Mouse (Mus musculus) kidney, embryonic 15.5 days (tissue): ENCODE data around the gene Phactr2. TPM values are rescaled to one million over a fixed set of nuclear protein-coding genes. Genes with fewer than 3 reads are reported as not detected.

ENCODE experiments used
- ATAC-seq: fragments of 200-750 bp; cut with Nextera tagmentation; replicated peaks from 2 replicates; pipeline ENCODE4 v1.8.0; 2017; ENCODE audit warnings: moderate TSS enrichment; ENCODE audit not compliant: low FRiP score
- H3K27ac ChIP-seq: fragments of 300-500 bp; sonication (generic); 2 replicates; pipeline ENCODE4 v1.5.1; 2015; ENCODE audit warnings: mild to moderate bottlenecking, inconsistent platforms
- H3K27me3 ChIP-seq: fragments of 300-500 bp; sonication (generic); 2 replicates; pipeline ENCODE4 v1.6.1; 2015; ENCODE audit warnings: inconsistent platforms
- H3K36me3 ChIP-seq: fragments of 300-500 bp; sonication (generic); 2 replicates; pipeline ENCODE4 v1.6.1; 2015; ENCODE audit warnings: inconsistent platforms
- H3K4me1 ChIP-seq: fragments of 300-500 bp; sonication (generic); 2 replicates; pipeline ENCODE4 v1.6.1; 2015; ENCODE audit warnings: inconsistent platforms
- H3K4me2 ChIP-seq: fragments of 300-500 bp; sonication (generic); 2 replicates; pipeline ENCODE4 v1.6.1; 2015; ENCODE audit warnings: moderate library complexity, mild to moderate bottlenecking, inconsistent platforms
- H3K4me3 ChIP-seq: fragments of 300-500 bp; sonication (generic); replicated peaks from 2 replicates; pipeline ENCODE4 v1.5.1; 2015; ENCODE audit warnings: mild to moderate bottlenecking, inconsistent platforms
- H3K9ac ChIP-seq: fragments of 300-500 bp; sonication (generic); 2 replicates; pipeline ENCODE4 v1.6.1; 2015; ENCODE audit warnings: mild to moderate bottlenecking, inconsistent platforms
- H3K9me3 ChIP-seq: fragments of 300-500 bp; sonication (generic); replicated peaks from 2 replicates; pipeline ENCODE4 v1.6.1; 2016; ENCODE audit warnings: inconsistent platforms
- WGBS: fragments of 180-500 bp; shearing (Covaris S2); methylation state at CpG from one replicate; pipeline ENCODE4 v1.1.7; 2015; ENCODE audit warnings: mixed read lengths; 5-methylcytosine and 5-hydroxymethylcytosine counted together
- polyA plus RNA-seq: library from polyadenylated mRNA; unstranded; fragments of >200 nt; fragmentation: Nextera tagmentation; extraction: Ambion mirVana; gene quantifications from 2 replicates; pipeline ENCODE4 v1.2.1, GENCODE M21; 2015

The Phactr2 gene
- polyA plus RNA-seq, 1 experiment from 2014 or later = 30.6 TPM

GRCm38 (mm10) chr10:13388116-13388922, 85.9 kb downstream of the Phactr2 start:
- H3K4me3 ChIP-seq = peak overlapping the region; percentile 35
- no peaks in the 10 kb centered on the region for H3K36me3 ChIP-seq
- H3K4me1 ChIP-seq = peaks cover 27% of the 10 kb centered on the region
- 2% methylated on average over 11 of the region's 11 CpGs for WGBS
- H3K4me2 ChIP-seq = peak overlapping the region; percentile 58
- H3K9me3 ChIP-seq = no peaks in the 10 kb centered on the region
- peak overlapping the region; percentile 76 for H3K27ac ChIP-seq
- peak; percentile 68 for ATAC-seq
- H3K9ac ChIP-seq = 0 out of 2 replicates have a peak overlapping the region, but pooled peaks have one; percentile 11
- H3K27me3 ChIP-seq = no peaks in the 10 kb centered on the region

GRCm38 (mm10) chr10:13384866-13385265, 89.3 kb downstream of the Phactr2 start:
- Histone ChIP-seq H3K36me3 (no peaks in the 10 kb centered on the region), H3K9me3 (no peaks in the 10 kb centered on the region), H3K4me1 (peaks cover 24% of the 10 kb centered on the region), H3K27me3 (no peaks in the 10 kb centered on the region), H3K4me3 (no peak overlapping the region), H3K9ac (no peak overlapping the region), H3K27ac (no peak overlapping the region), H3K4me2 (no peak overlapping the region)
- 0 out of 2 replicates have a peak, but pooled peaks have one; percentile 49 for ATAC-seq
- WGBS = 63% methylated on average over 3 of the region's 3 CpGs

GRCm38 (mm10) chr10:13377895-13378294, 96.3 kb downstream of the Phactr2 start:
- peak overlapping the region; percentile 91; the same call in 1 of the 2 replicates for H3K27ac ChIP-seq
- 83% methylated on average over 1 of the region's 1 CpGs for WGBS
- H3K4me1 ChIP-seq = peaks cover 28% of the 10 kb centered on the region
- no peaks in the 10 kb centered on the region for H3K36me3 ChIP-seq
- H3K9ac ChIP-seq = no peak overlapping the region
- H3K4me2 ChIP-seq = no peak overlapping the region
- no peak overlapping the region for H3K4me3 ChIP-seq
- ATAC-seq = no peak
- no peaks in the 10 kb centered on the region for H3K9me3 ChIP-seq
- H3K27me3 ChIP-seq = no peaks in the 10 kb centered on the region

GRCm38 (mm10) chr10:13376428-13377260, 97.6 kb downstream of the Phactr2 start:
- peak overlapping the region; percentile 22 for H3K4me2 ChIP-seq
- peak; percentile 89 for ATAC-seq
- H3K4me1 ChIP-seq = peaks cover 28% of the 10 kb centered on the region
- no peaks in the 10 kb centered on the region for H3K27me3 ChIP-seq
- no peak overlapping the region for H3K9ac ChIP-seq
- H3K27ac ChIP-seq = peak overlapping the region; percentile 91
- no peaks in the 10 kb centered on the region for H3K36me3 ChIP-seq
- 16% methylated on average over 13 of the region's 13 CpGs for WGBS
- H3K9me3 ChIP-seq = no peaks in the 10 kb centered on the region
- no peak overlapping the region for H3K4me3 ChIP-seq

GRCm38 (mm10) chr10:13375820-13376219, 98.4 kb downstream of the Phactr2 start:
- Histone ChIP-seq H3K27me3 (no peaks in the 10 kb centered on the region), H3K36me3 (no peaks in the 10 kb centered on the region), H3K4me3 (no peak overlapping the region), H3K4me2 (no peak overlapping the region), H3K9ac (no peak overlapping the region), H3K4me1 (peaks cover 28% of the 10 kb centered on the region), H3K9me3 (no peaks in the 10 kb centered on the region), H3K27ac (peak overlapping the region; percentile 91)
- peak; percentile 35 for ATAC-seq
- 7% methylated on average over 3 of the region's 3 CpGs for WGBS

- Histone ChIP-seq H3K4me1 (no peaks in the 10 kb centered on the region), H3K4me2 (no peak overlapping the region), H3K9ac (no peak overlapping the region), H3K9me3 (no peaks in the 10 kb centered on the region), H3K27me3 (no peaks in the 10 kb centered on the region), H3K36me3 (no peaks in the 10 kb centered on the region), H3K4me3 (no peak overlapping the region), H3K27ac (no peak overlapping the region)
- 76% methylated on average over 13 of the region's 13 CpGs for WGBS
- ATAC-seq = no peak
Observed at GRCm38 (mm10) chr10:13369581-13370375, 104.4 kb downstream of the Phactr2 start.

- Histone ChIP-seq H3K27me3 (no peaks in the 10 kb centered on the region), H3K4me1 (no peaks in the 10 kb centered on the region), H3K9ac (no peak overlapping the region), H3K9me3 (no peaks in the 10 kb centered on the region), H3K4me2 (no peak overlapping the region), H3K27ac (peak overlapping the region; percentile 28), H3K4me3 (no peak overlapping the region), H3K36me3 (no peaks in the 10 kb centered on the region)
- ATAC-seq = no peak
- 62% methylated on average over 2 of the region's 2 CpGs for WGBS
Observed at GRCm38 (mm10) chr10:13364286-13364580, 110.0 kb downstream of the Phactr2 start.

- no peak overlapping the region for H3K9ac ChIP-seq
- peak overlapping the region; percentile 28 for H3K27ac ChIP-seq
- no peaks in the 10 kb centered on the region for H3K4me1 ChIP-seq
- no peak overlapping the region for H3K4me2 ChIP-seq
- H3K36me3 ChIP-seq = no peaks in the 10 kb centered on the region
- H3K9me3 ChIP-seq = no peaks in the 10 kb centered on the region
- ATAC-seq = no peak
- WGBS = 69% methylated on average over 11 of the region's 11 CpGs
- H3K4me3 ChIP-seq = no peak overlapping the region
- no peaks in the 10 kb centered on the region for H3K27me3 ChIP-seq
Observed at GRCm38 (mm10) chr10:13363499-13364285, 110.5 kb downstream of the Phactr2 start.

- H3K27ac ChIP-seq = no peak overlapping the region
- H3K27me3 ChIP-seq = no peaks in the 10 kb centered on the region
- H3K36me3 ChIP-seq = no peaks in the 10 kb centered on the region
Observed at GRCm38 (mm10) chr10:13360913-13361312, 113.3 kb downstream of the Phactr2 start.

GRCm38 (mm10) chr10:13359846-13360245, 114.4 kb downstream of the Phactr2 start:
- Histone ChIP-seq H3K27me3 (no peaks in the 10 kb centered on the region), H3K36me3 (no peaks in the 10 kb centered on the region), H3K4me2 (no peak overlapping the region), H3K9me3 (no peaks in the 10 kb centered on the region), H3K4me1 (no peaks in the 10 kb centered on the region), H3K27ac (no peak overlapping the region), H3K4me3 (no peak overlapping the region), H3K9ac (no peak overlapping the region)
- 90% methylated on average over 5 of the region's 5 CpGs for WGBS
- ATAC-seq = no peak

More at GRCm38 (mm10) chr10:13360913-13361312, 113.3 kb downstream of the Phactr2 start:
- Histone ChIP-seq H3K4me2 (no peak overlapping the region), H3K9ac (no peak overlapping the region), H3K9me3 (no peaks in the 10 kb centered on the region), H3K4me3 (no peak overlapping the region), H3K4me1 (no peaks in the 10 kb centered on the region)
- no peak for ATAC-seq

- H3K27me3 ChIP-seq = no peaks in the 10 kb centered on the region
- 42% methylated on average over 3 of the region's 3 CpGs for WGBS
- no peaks in the 10 kb centered on the region for H3K9me3 ChIP-seq
- ATAC-seq = no peak
- no peaks in the 10 kb centered on the region for H3K36me3 ChIP-seq
- no peak overlapping the region for H3K27ac ChIP-seq
- H3K4me3 ChIP-seq = no peak overlapping the region
- H3K4me1 ChIP-seq = no peaks in the 10 kb centered on the region
- no peak overlapping the region for H3K4me2 ChIP-seq
- H3K9ac ChIP-seq = no peak overlapping the region
Observed at GRCm38 (mm10) chr10:13358679-13359078, 115.5 kb downstream of the Phactr2 start.
